Mouse (Mus musculus) forebrain, embryonic 12.5 days (tissue): ENCODE results near the gene Capn13. TPM values are rescaled to one million over a fixed set of nuclear protein-coding genes. Genes with fewer than 3 reads are reported as not detected.
"Not testable (repeated sequence)": the region's sequence is repeated elsewhere in the genome, so short reads cannot be mapped to it uniquely, and the experiment has no call there.

Experiments
- ATAC-seq: fragments of 200-750 bp; cut with Nextera tagmentation; 2 replicates; pipeline ENCODE4 v1.8.0; 2017; ENCODE audit warnings: moderate TSS enrichment; ENCODE audit not compliant: low FRiP score
- H3K27ac ChIP-seq: fragments of 300-500 bp; sonication (generic); 2 replicates; pipeline ENCODE4 v1.5.1; 2016; ENCODE audit warnings: mild to moderate bottlenecking
- H3K27me3 ChIP-seq: fragments of 300-500 bp; sonication (generic); 2 replicates; pipeline ENCODE4 v1.6.1; 2016; ENCODE audit warnings: mild to moderate bottlenecking
- H3K36me3 ChIP-seq: fragments of 300-500 bp; sonication (generic); replicated peaks from 2 replicates; pipeline ENCODE4 v1.6.1; 2016; ENCODE audit warnings: mild to moderate bottlenecking
- H3K4me1 ChIP-seq: fragments of 300-500 bp; sonication (generic); 2 replicates; pipeline ENCODE4 v1.6.1; 2016
- H3K4me2 ChIP-seq: fragments of 300-500 bp; sonication (generic); 2 replicates; pipeline ENCODE4 v1.6.1; 2016; ENCODE audit warnings: mild to moderate bottlenecking, moderate library complexity
- H3K4me3 ChIP-seq: fragments of 300-500 bp; sonication (generic); replicated peaks from 2 replicates; pipeline ENCODE4 v1.5.1; 2016; ENCODE audit warnings: mild to moderate bottlenecking
- H3K9ac ChIP-seq: fragments of 300-500 bp; sonication (generic); 2 replicates; pipeline ENCODE4 v1.6.1; 2016; ENCODE audit warnings: mild to moderate bottlenecking
- H3K9me3 ChIP-seq: fragments of 300-500 bp; sonication (generic); 2 replicates; pipeline ENCODE4 v1.6.1; 2016
- WGBS: fragments of 180-500 bp; shearing (Covaris S2); methylation state at CpG from one replicate; pipeline ENCODE4 v1.1.7; 2016; 5-methylcytosine and 5-hydroxymethylcytosine counted together
- polyA plus RNA-seq: library from polyadenylated mRNA; unstranded; fragments of >200 nt; fragmentation: Nextera tagmentation; extraction: Ambion mirVana; gene quantifications from 2 replicates; pipeline ENCODE4 v1.2.1, GENCODE M21; 2016

Gene Capn13
- polyA plus RNA-seq, 1 experiment from 2014 or later, result not detected

GRCm38 (mm10) chr17:73300147-73300880 lies 100.4 kb downstream of the Capn13 start:
- Histone ChIP-seq H3K27me3 (peaks cover 24% of the 10 kb centered on the region), H3K9me3 (no peaks in the 10 kb centered on the region), H3K9ac (no peak overlapping the region), H3K4me3 (no peak overlapping the region), H3K4me2 (no peak overlapping the region), H3K4me1 (peaks cover 3% of the 10 kb centered on the region; the same call in 1 of the 2 replicates), H3K36me3 (no peaks in the 10 kb centered on the region), H3K27ac (no peak overlapping the region)
- WGBS, result 84% methylated on average over 7 of the region's 7 CpGs
- no peak for ATAC-seq

DNA sequence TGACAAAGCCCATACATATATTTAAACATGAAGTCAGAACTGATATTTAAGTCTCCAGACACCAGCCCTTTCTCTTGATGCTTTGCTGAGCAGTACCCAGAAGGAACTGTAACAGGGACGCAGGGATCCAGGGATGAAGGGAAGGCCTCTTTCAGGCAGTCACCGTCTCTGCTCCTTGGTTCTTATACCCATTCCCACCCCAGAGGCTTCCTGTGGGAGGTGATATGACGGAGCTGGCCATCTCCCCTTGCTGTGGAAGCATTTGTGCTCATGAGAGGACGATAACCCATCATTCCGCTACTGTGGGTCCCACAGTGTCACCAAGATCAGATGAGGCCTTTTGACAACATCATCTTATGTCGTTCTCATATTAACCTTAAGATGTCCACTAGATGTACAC lies 101.7 kb downstream of the Capn13 start:
- Histone ChIP-seq H3K27ac (no peak overlapping the region), H3K27me3 (peaks cover 18% of the 10 kb centered on the region)

DNA sequence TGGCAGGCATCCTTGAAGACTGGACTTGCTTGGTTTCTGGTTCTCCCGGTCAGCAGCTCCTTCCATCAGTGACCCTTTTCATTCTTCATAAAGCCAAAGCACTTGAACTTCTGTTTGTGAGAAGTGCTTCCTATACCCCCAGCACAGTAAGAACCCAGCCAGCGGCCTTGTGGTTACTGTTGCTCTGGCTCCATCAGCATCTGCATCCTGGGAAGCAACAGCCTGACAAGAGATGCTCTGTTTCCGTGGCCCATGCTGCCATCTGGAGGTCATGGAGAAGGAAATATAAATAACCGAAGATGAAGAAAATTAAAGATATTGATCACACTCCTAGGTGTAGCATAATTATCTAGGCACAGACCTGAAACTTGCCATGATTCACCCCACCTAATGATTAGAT lies 103.8 kb downstream of the Capn13 start:
- H3K4me2 ChIP-seq, result no peak overlapping the region
- H3K4me3 ChIP-seq, result no peak overlapping the region
- H3K27me3 ChIP-seq, result peaks cover 10% of the 10 kb centered on the region
- WGBS, result 36% methylated on average over 4 of the region's 4 CpGs
- H3K27ac ChIP-seq, result no peak overlapping the region
- peaks cover 3% of the 10 kb centered on the region; the same call in 1 of the 2 replicates for H3K4me1 ChIP-seq
- no peaks in the 10 kb centered on the region for H3K36me3 ChIP-seq
- peak; percentile 52 for ATAC-seq
- no peaks in the 10 kb centered on the region for H3K9me3 ChIP-seq
- no peak overlapping the region for H3K9ac ChIP-seq

More for the DNA sequence above, 101.7 kb downstream of the Capn13 start:
- WGBS, result 90% methylated on average over 6 of the region's 6 CpGs
- ATAC-seq, result no peak
- H3K4me3 ChIP-seq, result no peak overlapping the region
- no peaks in the 10 kb centered on the region for H3K9me3 ChIP-seq
- peaks cover 3% of the 10 kb centered on the region; the same call in 1 of the 2 replicates for H3K4me1 ChIP-seq
- no peak overlapping the region for H3K9ac ChIP-seq
- no peaks in the 10 kb centered on the region for H3K36me3 ChIP-seq
- H3K4me2 ChIP-seq, result no peak overlapping the region

DNA sequence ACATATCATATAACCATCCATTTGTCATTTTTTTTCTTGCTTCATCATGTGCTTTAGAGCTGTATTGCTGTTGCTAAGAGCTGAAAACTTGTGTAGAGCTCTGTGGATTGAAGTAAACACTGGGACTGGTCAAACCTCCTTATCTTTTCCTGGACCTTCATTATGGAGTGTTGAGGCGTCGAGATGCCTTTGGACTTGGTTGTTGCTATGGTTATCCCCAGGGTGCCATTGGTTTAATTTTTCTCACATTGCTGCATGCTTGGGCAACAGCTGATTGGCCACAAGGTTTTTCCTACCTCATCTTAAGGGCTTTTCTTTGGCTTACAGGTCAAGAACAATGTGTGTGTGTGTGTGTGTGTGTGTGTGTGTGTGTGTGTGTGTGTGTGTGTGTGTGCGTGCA lies 107.4 kb downstream of the Capn13 start:
- Histone ChIP-seq H3K27me3 (no peaks in the 10 kb centered on the region), H3K27ac (no peak overlapping the region), H3K36me3 (no peaks in the 10 kb centered on the region), H3K9ac (no peak overlapping the region), H3K4me3 (no peak overlapping the region), H3K9me3 (no peaks in the 10 kb centered on the region), H3K4me2 (no peak overlapping the region), H3K4me1 (peaks cover 3% of the 10 kb centered on the region; the same call in 1 of the 2 replicates)
- no peak for ATAC-seq
- WGBS, result 75% methylated on average over 3 of the region's 3 CpGs

DNA sequence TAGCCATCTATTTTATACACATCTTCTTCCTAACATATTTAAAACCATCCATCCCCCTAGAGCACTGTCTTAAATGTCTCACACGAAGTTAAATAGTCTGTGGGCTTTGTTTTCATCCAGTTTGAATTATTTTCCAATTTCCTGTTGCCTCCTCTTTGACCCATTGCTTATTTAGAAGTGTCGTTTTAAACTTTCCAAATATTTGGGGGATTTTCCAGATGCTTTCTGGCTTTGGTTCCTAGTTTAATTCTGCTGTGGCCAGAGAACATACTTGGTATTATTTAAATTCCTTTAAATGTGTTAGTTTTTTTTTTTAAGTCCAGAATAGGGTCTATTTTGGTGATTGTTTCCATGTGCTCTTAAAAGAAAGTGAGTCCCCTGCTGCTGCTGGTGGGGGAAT lies 116.4 kb downstream of the Capn13 start:
- Histone ChIP-seq H3K4me2 (no peak overlapping the region), H3K4me3 (no peak overlapping the region), H3K9ac (no peak overlapping the region), H3K36me3 (no peaks in the 10 kb centered on the region), H3K27me3 (no peaks in the 10 kb centered on the region), H3K9me3 (no peaks in the 10 kb centered on the region), H3K4me1 (no peaks in the 10 kb centered on the region), H3K27ac (no peak overlapping the region)
- WGBS, result 53% methylated on average over 2 of the region's 2 CpGs
- ATAC-seq, result no peak

- 61% methylated on average over 6 of the region's 6 CpGs for WGBS
- not testable (repeated sequence) for H3K4me1 ChIP-seq, H3K36me3 ChIP-seq, H3K9ac ChIP-seq, H3K27me3 ChIP-seq, H3K27ac ChIP-seq, H3K4me2 ChIP-seq, ATAC-seq, H3K9me3 ChIP-seq, H3K4me3 ChIP-seq
These were observed 118.0 kb downstream of the Capn13 start for GRCm38 (mm10) chr17:73282702-73283101.

- no peaks in the 10 kb centered on the region for H3K4me1 ChIP-seq
These were observed 122.9 kb downstream of the Capn13 start for GRCm38 (mm10) chr17:73277770-73278169.

DNA sequence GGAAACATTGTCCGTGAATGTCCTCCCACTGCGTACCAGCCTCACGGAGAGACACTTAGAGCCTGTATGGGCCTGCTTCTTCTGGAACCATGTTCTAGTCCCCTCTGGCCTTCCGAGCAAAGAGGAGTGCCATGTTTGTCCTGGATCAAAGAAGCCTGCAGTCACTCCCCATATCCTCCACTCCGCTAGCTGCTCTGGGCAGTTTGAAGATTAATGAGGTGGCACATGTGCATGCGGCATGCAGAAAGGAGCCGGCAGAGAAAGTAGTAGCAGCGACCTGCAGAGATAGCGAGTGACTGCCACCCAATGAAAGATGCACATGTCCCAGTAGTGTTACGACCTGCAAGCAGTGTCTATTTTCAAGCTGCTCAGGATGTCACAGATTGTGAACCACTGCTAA lies 125.6 kb downstream of the Capn13 start:
- whole genome bisulfite sequencing, result 93% methylated on average over 10 of the region's 10 CpGs
- Histone ChIP-seq H3K4me3 (no peak overlapping the region), H3K36me3 (no peaks in the 10 kb centered on the region), H3K9ac (no peak overlapping the region), H3K27ac (no peak overlapping the region), H3K4me2 (no peak overlapping the region), H3K9me3 (no peaks in the 10 kb centered on the region), H3K27me3 (no peaks in the 10 kb centered on the region), H3K4me1 (0 out of 2 replicates have a peak, but pooled peaks cover 5% of the 10 kb centered on the region)
- no peak for ATAC-seq

More at GRCm38 (mm10) chr17:73277770-73278169, 122.9 kb downstream of the Capn13 start:
- no peaks in the 10 kb centered on the region for H3K9me3 ChIP-seq
- ATAC-seq, result no peak
- no peak overlapping the region for H3K4me2 ChIP-seq
- WGBS, result 91% methylated on average over 4 of the region's 4 CpGs
- no peaks in the 10 kb centered on the region for H3K27me3 ChIP-seq
- H3K27ac ChIP-seq, result no peak overlapping the region
- H3K4me3 ChIP-seq, result no peak overlapping the region
- no peaks in the 10 kb centered on the region for H3K36me3 ChIP-seq
- H3K9ac ChIP-seq, result no peak overlapping the region

DNA sequence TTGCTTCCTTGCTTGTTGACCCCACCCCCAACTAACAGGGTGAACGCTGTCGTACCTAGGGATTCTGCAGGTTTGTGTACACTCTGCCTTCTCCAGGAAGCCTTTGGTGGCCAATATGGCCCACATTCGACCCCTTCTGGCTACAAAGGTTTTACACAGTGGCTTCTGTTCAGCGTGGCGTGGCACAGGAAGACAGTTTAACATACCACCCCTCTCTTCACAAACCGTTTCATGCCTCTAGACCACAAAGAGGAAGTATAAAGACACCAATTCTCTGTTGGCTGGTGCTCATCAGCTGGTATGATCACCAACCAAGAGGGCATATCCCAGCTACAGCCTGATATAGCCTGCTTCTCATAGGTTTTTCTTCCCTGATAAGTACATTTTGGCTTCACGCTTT lies 126.9 kb downstream of the Capn13 start:
- H3K4me1 ChIP-seq, result 0 out of 2 replicates have a peak, but pooled peaks cover 5% of the 10 kb centered on the region
- no peak overlapping the region for H3K4me2 ChIP-seq
- 87% methylated on average over 7 of the region's 7 CpGs for WGBS
- H3K4me3 ChIP-seq, result no peak overlapping the region
- H3K9me3 ChIP-seq, result no peaks in the 10 kb centered on the region
- ATAC-seq, result no peak
- no peak overlapping the region for H3K27ac ChIP-seq
- no peaks in the 10 kb centered on the region for H3K27me3 ChIP-seq
- H3K9ac ChIP-seq, result no peak overlapping the region
- H3K36me3 ChIP-seq, result no peaks in the 10 kb centered on the region

- no peak overlapping the region for H3K4me2 ChIP-seq
- no peak overlapping the region for H3K4me3 ChIP-seq
- H3K4me1 ChIP-seq, result 0 out of 2 replicates have a peak, but pooled peaks cover 5% of the 10 kb centered on the region
- H3K27me3 ChIP-seq, result no peaks in the 10 kb centered on the region
- no peak overlapping the region for H3K9ac ChIP-seq
- H3K27ac ChIP-seq, result no peak overlapping the region
- no peaks in the 10 kb centered on the region for H3K9me3 ChIP-seq
- H3K36me3 ChIP-seq, result no peaks in the 10 kb centered on the region
- ATAC-seq, result peak; percentile 79; the same call in 1 of the 2 replicates
- WGBS, result 83% methylated on average over 7 of the region's 7 CpGs
These were observed 128.7 kb downstream of the Capn13 start for GRCm38 (mm10) chr17:73271797-73272600.

GRCm38 (mm10) chr17:73270871-73271796 lies 129.5 kb downstream of the Capn13 start:
- no peaks in the 10 kb centered on the region for H3K27me3 ChIP-seq
- H3K9ac ChIP-seq, result no peak overlapping the region
- no peak overlapping the region for H3K27ac ChIP-seq
- no peaks in the 10 kb centered on the region for H3K36me3 ChIP-seq
- H3K9me3 ChIP-seq, result no peaks in the 10 kb centered on the region
- no peak overlapping the region for H3K4me2 ChIP-seq
- no peak overlapping the region for H3K4me3 ChIP-seq
- 0 out of 2 replicates have a peak, but pooled peaks cover 5% of the 10 kb centered on the region for H3K4me1 ChIP-seq
- ATAC-seq, result peak; percentile 23; the same call in 1 of the 2 replicates
- WGBS, result 79% methylated on average over 15 of the region's 15 CpGs

GRCm38 (mm10) chr17:73263077-73263501 lies 137.6 kb downstream of the Capn13 start:
- Histone ChIP-seq H3K4me1 (peaks cover 5% of the 10 kb centered on the region; the same call in 1 of the 2 replicates), H3K4me3 (no peak overlapping the region), H3K27me3 (no peaks in the 10 kb centered on the region), H3K9ac (no peak overlapping the region), H3K4me2 (no peak overlapping the region), H3K36me3 (no peaks in the 10 kb centered on the region), H3K9me3 (no peaks in the 10 kb centered on the region), H3K27ac (no peak overlapping the region)
- ATAC-seq, result no peak
- 88% methylated on average over 8 of the region's 8 CpGs for WGBS
